Mouse (Mus musculus) c-Kit-negative CD71-positive TER-119-positive erythroid progenitor cells, embryonic 14.5 days (primary cell): Measurements from ENCODE around the gene Rapgef6.

Experiments
- DNase-seq: peaks from one replicate; pipeline ENCODE4 v3.0.0-alpha.2; 2013; ENCODE audit warnings: low read depth, low spot score

Rapgef6 gene

GRCm38 (mm10) chr11:54690171-54690570 is 167.5 kb downstream of the Rapgef6 start:
- DNase-seq: no peak

- no peak for DNase-seq
These were observed 168.5 kb downstream of the Rapgef6 start for GRCm38 (mm10) chr11:54691179-54691578.

GRCm38 (mm10) chr11:54693696-54694095 is 171.0 kb downstream of the Rapgef6 start:
- DNase-seq: no peak

- no peak for DNase-seq
These were observed 171.6 kb downstream of the Rapgef6 start for GRCm38 (mm10) chr11:54694291-54694690.

GRCm38 (mm10) chr11:54695951-54696350 is 173.3 kb downstream of the Rapgef6 start:
- no peak for DNase-seq

GRCm38 (mm10) chr11:54697611-54698010 is 175.0 kb downstream of the Rapgef6 start:
- no peak for DNase-seq

GRCm38 (mm10) chr11:54698636-54699035 is 176.0 kb downstream of the Rapgef6 start:
- no peak for DNase-seq

- no peak for DNase-seq
These were observed 177.3 kb downstream of the Rapgef6 start for GRCm38 (mm10) chr11:54699972-54700371.

- no peak for DNase-seq
These were observed 179.2 kb downstream of the Rapgef6 start for GRCm38 (mm10) chr11:54701848-54702247.

GRCm38 (mm10) chr11:54703306-54703705 is 180.7 kb downstream of the Rapgef6 start:
- DNase-seq: peak; percentile 17

GRCm38 (mm10) chr11:54708153-54708552 is 185.5 kb downstream of the Rapgef6 start:
- no peak for DNase-seq

- no peak for DNase-seq
These were observed 187.0 kb downstream of the Rapgef6 start for GRCm38 (mm10) chr11:54709645-54710044.

GRCm38 (mm10) chr11:54710512-54711293 is 188.1 kb downstream of the Rapgef6 start:
- DNase-seq: no peak

GRCm38 (mm10) chr11:54712849-54713248 is 190.2 kb downstream of the Rapgef6 start:
- DNase-seq: no peak

GRCm38 (mm10) chr11:54717893-54718292 is 195.2 kb downstream of the Rapgef6 start:
- no peak for DNase-seq

GRCm38 (mm10) chr11:54718601-54719000 is 196.0 kb downstream of the Rapgef6 start:
- DNase-seq: no peak

- no peak for DNase-seq
These were observed 199.4 kb downstream of the Rapgef6 start for GRCm38 (mm10) chr11:54722057-54722456.

- no peak for DNase-seq
These were observed 201.8 kb downstream of the Rapgef6 start for GRCm38 (mm10) chr11:54724353-54725034.

GRCm38 (mm10) chr11:54726571-54727062 is 204.0 kb downstream of the Rapgef6 start:
- DNase-seq: no peak

- DNase-seq: no peak
These were observed 204.8 kb downstream of the Rapgef6 start for GRCm38 (mm10) chr11:54727327-54727901.

- no peak for DNase-seq
These were observed 205.7 kb downstream of the Rapgef6 start for GRCm38 (mm10) chr11:54728371-54728770.

- no peak for DNase-seq
These were observed 206.7 kb downstream of the Rapgef6 start for GRCm38 (mm10) chr11:54729311-54729710.
